Mouse (Mus musculus) common myeloid progenitor, adult 5-6 weeks (primary cell): ENCODE data around the gene Nfatc2ip. TPM values are rescaled to one million over a fixed set of nuclear protein-coding genes. Genes with fewer than 3 reads are reported as not detected.

ENCODE experiments used
- ATAC-seq: replicated peaks from 2 replicates; pipeline ENCODE4 v1.8.0; 2016; ENCODE audit warnings: low read depth, mild to moderate bottlenecking, moderate TSS enrichment, inconsistent platforms; ENCODE audit not compliant: poor library complexity, severe bottlenecking
- total RNA-seq: library from RNA; stranded (forward); fragments of 200-1000, 187-1606 nt; gene quantifications from 2 replicates; pipeline ENCODE4 v1.2.3, GENCODE M21; 2017

The Nfatc2ip gene
- total RNA-seq, 1 experiment from 2014 or later = 24.4 TPM

DNA sequence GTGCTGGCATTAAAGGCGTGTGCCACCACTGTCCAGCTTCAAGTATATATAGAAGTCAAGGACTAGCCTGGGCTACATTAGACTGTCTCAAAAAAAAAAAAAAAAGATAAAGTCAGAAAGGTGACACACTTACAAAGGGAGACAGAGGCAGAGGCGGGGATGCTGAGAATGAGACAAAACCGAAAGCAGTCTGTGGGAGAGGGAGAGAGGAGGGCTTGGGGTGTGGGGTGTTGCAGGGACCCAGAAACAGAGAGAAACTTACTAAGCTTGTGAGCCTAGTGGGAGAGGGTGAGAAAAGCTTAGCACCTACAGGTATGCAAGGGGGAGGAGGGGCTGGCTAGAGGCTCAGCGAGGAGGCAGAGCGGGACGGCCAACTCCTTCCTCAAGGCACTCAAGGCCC, 38.7 kb downstream of the Nfatc2ip start:
- no peak for ATAC-seq

DNA sequence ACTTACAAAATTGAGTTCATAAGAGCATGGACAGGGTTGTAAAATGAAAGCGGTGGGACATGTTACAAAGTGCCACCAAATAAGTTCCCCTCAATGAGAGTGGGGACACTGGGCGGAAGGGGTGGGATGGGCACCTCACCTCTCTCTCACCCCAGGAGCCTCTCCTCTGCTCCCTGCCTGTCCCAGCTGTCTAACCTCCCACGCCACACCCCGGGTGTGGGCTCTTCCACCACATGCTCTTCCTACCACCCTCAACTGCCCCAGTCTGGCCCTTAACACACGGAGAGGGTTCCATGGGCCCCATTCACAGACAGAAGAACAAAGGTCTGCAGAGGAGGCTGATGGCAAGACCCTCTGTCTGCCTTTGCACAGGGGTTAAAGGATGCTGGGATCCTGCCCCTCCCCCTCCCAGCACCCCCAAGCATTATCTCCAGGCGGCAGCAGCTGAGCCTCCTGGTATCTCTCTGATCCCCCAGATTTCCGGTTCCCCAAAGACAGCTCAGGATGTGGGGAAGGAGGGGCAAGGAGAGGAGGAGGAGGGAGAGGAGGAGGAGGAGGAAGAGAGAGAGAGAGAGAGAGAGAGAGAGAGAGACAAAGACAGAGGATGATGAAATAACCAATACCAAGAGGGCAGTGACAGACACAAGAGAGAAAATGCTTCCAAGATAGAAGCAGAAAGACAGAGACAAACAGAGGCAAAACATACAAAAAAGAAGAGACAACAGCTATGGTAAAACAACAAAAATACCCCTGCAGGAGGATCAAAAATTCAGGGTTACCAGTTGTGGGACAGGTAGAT, 39.5 kb downstream of the Nfatc2ip start:
- ATAC-seq = peak; percentile 74

DNA sequence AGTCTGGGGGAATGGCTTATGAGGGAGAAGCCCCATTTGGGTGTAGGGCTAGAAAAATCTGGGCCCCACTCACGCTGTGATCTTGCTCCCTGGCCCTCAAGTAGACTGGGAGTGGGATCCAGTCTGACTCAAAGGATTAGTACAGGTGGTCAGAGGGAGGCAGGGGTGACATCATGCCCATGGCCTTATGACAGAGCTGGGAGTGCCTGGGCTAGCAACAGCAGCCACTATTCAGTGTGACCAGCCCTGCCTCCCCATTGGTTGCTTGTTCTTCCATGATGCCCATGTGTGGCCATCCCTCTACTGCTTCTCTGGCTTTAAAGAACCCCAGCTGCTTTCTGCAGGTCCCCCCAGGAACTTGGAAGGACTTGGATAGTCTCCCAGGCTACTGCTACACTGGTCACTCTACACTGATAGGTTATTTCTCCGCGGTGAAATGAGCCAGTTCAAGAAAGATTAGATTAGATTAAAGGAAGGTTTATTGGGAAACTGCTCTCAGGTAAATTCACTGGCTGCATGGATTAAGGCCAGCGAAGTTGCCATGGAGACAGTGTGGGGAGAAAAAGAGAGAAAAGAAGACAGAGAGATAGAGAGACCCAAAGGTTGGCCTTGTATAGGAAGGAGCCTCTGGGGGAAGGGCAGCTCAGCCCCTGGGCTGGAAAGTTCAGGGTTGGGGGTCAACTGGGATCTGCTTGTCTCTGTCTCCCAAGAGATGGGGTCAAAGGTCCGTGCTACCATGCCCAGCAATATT, 40.5 kb downstream of the Nfatc2ip start:
- ATAC-seq = no peak

GRCm38 (mm10) chr7:126354738-126355614, 41.6 kb downstream of the Nfatc2ip start:
- no peak for ATAC-seq

- no peak for ATAC-seq
Measured at GRCm38 (mm10) chr7:126353994-126354365, 42.6 kb downstream of the Nfatc2ip start.

GRCm38 (mm10) chr7:126353251-126353993, 43.1 kb downstream of the Nfatc2ip start:
- ATAC-seq = no peak

GRCm38 (mm10) chr7:126351419-126351951, 45.1 kb downstream of the Nfatc2ip start:
- no peak for ATAC-seq

DNA sequence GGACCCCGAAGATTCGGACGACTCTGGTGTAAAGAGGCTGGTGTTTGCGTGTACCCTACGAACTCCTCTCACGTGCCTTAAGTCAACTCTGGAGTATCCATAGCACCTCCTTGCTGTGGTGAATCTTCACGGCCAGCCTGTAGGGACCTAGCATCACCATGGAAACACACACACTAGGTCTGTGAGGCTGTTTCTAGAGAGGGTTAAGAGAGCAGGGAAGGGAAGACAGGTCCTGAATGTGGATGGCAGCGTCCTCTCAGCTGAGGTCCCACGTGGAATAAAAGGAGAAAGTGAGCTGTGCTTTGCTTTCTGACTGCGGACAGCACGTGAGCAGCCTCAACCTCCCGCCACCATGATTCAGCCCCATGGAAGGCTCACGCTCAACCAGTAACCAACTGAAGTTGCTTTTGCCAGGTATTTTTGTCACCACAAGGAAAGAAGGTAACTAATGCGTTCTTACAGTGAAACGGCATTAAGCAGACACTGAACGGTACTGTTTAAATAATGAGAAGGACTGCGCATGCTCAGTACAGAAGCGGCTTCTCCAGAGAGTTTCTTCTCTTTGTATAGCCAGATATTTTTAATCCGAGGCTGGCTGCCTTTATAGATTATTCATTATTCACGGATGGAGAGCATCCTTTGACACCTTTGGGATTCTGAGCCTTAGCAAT, 45.7 kb downstream of the Nfatc2ip start:
- no peak for ATAC-seq

- peak; percentile 90 for ATAC-seq
Measured at GRCm38 (mm10) chr7:126348293-126348692, 48.2 kb downstream of the Nfatc2ip start.

- no peak for ATAC-seq
Measured at GRCm38 (mm10) chr7:126347098-126347497, 49.4 kb downstream of the Nfatc2ip start.

DNA sequence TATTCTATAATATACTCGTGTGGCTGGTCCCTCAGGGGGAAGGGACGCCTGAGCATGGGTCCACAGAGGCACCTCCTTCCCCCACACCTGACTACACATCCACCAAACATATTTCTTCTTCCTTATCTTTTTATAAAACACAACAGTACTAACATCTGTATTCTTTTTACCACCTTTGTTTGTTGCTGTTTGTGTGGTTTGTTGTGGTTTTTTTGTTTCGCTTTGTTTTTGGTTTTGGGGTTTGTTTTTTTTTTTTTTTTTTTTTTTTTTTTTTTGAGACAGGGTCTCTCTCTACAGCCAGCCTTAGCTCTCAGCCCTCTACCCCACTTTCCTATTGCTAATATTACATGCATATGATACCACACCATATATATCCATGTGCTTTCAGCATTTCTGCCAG, 50.6 kb downstream of the Nfatc2ip start:
- no peak for ATAC-seq

GRCm38 (mm10) chr7:126345557-126345956, 51.0 kb downstream of the Nfatc2ip start:
- ATAC-seq = no peak

GRCm38 (mm10) chr7:126340896-126341295, 55.6 kb downstream of the Nfatc2ip start:
- ATAC-seq = peak; percentile 60; the same call in 1 of the 2 replicates

DNA sequence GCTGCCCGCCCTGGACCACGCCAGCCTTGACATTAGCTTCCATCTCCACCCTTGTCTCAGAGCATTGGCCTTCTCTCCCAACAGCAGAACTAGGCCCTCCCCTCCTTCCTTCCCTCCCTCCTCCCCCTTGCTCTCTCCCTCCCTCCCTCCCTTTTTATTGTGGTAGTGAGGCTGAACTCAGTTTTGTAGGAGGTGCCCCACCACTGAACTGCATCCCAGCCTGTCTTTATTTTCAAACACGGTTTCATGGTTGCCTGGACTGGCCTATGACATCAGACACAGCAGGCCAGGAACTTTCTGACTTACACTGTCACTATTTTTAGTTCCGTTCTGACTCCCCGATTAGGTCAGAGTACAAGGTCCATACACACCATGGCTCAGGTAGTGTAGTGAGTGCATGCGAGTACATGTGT, 56.3 kb downstream of the Nfatc2ip start:
- peak; percentile 35 for ATAC-seq

GRCm38 (mm10) chr7:126339521-126339971, 57.0 kb downstream of the Nfatc2ip start:
- no peak for ATAC-seq

DNA sequence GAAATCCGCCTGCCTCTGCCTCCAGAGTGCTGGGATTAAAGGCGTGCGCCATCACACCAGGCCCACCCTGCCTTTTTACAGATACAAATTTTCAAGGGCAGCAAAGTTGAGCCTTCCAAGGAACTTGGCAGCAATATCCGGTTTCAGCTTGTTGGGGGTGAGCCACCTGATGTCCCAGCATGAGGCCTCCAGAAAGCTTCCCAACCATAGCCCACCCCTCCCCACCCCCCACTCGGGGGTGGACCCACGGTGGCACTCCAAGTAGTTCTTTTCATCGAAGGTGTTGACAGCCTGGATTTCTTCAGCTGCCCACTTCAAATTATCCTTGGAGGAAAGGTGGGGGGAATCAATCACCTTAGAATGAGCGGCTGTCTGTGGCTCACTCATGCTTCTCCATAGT, 57.6 kb downstream of the Nfatc2ip start:
- ATAC-seq = no peak

GRCm38 (mm10) chr7:126335556-126335955, 61.0 kb downstream of the Nfatc2ip start:
- ATAC-seq = peak; percentile 47; the same call in 1 of the 2 replicates
